Mouse (Mus musculus): ENCODE measurements around the gene Acot7.

- TF ChIP-seq POLR2A (IDR thresholded peaks at IDR 0.05; ENCODE audit: extremely low read depth, insufficient read depth, low read length), result no peak
- TF ChIP-seq CTCF (IDR thresholded peaks at IDR 0.05; ENCODE audit: low read depth, low read length), result no peak
These were observed 8.5 kb downstream of the Acot7 start for GRCm38 (mm10) chr4:152186205-152187082.
